Mouse (Mus musculus) forebrain, embryonic 10.5 days (tissue): ENCODE results near the gene Mical1. TPM values are rescaled to one million over a fixed set of nuclear protein-coding genes. Genes with fewer than 3 reads are reported as not detected.
A peak's percentile ranks its signal among the peaks of the same experiment; 100 is the strongest.
"Not testable (repeated sequence)": the region's sequence is repeated elsewhere in the genome, so short reads cannot be mapped to it uniquely, and the experiment has no call there.

Experiments
- DNase-seq: peaks from one replicate; pipeline ENCODE4 v3.0.0-alpha.2; 2017; ENCODE audit warnings: low spot score; ENCODE audit errors: extremely low spot score
- H3K27ac ChIP-seq: fragments of 300-500 bp; sonication (generic); 2 replicates; pipeline ENCODE4 v1.5.1; 2016; ENCODE audit warnings: mild to moderate bottlenecking
- H3K27me3 ChIP-seq: fragments of 300-500 bp; sonication (generic); 2 replicates; pipeline ENCODE4 v1.6.1; 2016; ENCODE audit warnings: mild to moderate bottlenecking; ENCODE audit not compliant: poor library complexity, severe bottlenecking
- H3K36me3 ChIP-seq: fragments of 300-500 bp; sonication (generic); replicated peaks from 2 replicates; pipeline ENCODE4 v1.6.1; 2016; ENCODE audit warnings: mild to moderate bottlenecking, moderate library complexity
- H3K4me1 ChIP-seq: fragments of 300-500 bp; sonication (generic); 2 replicates; pipeline ENCODE4 v1.6.1; 2016
- H3K4me3 ChIP-seq: fragments of 300-500 bp; sonication (generic); 2 replicates; pipeline ENCODE4 v1.5.1; 2016; ENCODE audit warnings: mild to moderate bottlenecking, moderate library complexity
- H3K9me3 ChIP-seq: fragments of 300-500 bp; sonication (generic); 2 replicates; pipeline ENCODE4 v1.6.1; 2016; ENCODE audit warnings: mild to moderate bottlenecking, moderate library complexity
- WGBS: fragments of 180-500 bp; shearing (Covaris S2); methylation state at CpG from one replicate; pipeline ENCODE4 v1.1.7; 2016; 5-methylcytosine and 5-hydroxymethylcytosine counted together
- polyA plus RNA-seq: library from polyadenylated mRNA; unstranded; fragments of >200 nt; fragmentation: Nextera tagmentation; extraction: Ambion mirVana; gene quantifications from 2 replicates; pipeline ENCODE4 v1.2.1, GENCODE M21; 2016

Mical1 gene
- polyA plus RNA-seq, 1 experiment from 2014 or later, result 48.3 TPM

DNA sequence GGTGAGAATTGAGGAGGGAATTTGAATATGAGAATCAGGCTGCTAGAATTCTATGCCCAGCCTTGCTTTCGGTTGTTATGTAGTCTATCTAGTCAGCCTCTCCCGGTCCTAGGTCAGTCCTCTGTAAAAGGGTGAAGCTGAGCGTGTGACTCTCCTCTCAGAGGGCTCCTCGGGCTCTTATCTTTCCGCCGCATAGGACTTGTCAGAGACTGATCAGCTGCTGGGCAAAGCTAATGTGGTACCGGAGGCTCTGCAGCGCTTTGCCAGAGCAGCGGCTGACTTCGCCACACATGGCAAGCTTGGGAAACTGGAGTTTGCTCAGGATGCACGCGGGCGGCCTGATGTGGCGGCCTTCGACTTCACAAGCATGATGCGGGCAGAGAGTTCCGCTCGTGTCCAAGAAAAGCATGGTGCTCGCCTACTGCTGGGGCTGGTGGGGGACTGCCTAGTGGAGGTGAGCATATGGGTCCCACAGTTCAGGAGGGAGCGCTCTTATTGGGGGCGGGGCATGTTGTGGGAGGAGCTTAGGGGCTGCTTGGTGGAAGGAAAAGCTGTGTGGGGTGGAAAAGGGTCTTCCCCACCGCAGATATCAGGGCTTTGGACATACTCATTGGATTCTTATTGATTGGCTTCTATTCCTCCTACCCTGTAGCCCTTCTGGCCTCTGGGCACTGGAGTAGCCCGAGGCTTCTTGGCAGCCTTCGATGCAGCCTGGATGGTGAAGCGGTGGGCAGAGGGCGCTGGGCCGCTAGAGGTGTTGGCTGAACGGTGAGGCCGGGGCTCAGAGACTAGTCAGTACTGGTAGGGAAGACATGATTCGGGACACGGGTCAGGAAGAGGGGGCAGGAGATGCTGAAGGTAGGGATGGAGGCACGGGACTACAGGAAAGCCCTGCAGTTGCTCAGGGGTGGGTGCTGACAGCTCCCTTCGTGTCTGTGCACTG lies 5.1 kb downstream of the Mical1 start:
- peaks cover 82% of the 10 kb centered on the region for H3K36me3 ChIP-seq
- no peaks in the 10 kb centered on the region for H3K27me3 ChIP-seq
- no peak overlapping the region for H3K27ac ChIP-seq
- no peak for DNase-seq
- 74% methylated on average over 33 of the region's 33 CpGs for WGBS
- peaks cover 29% of the 10 kb centered on the region for H3K4me1 ChIP-seq
- no peak overlapping the region for H3K4me3 ChIP-seq
- no peaks in the 10 kb centered on the region for H3K9me3 ChIP-seq

GRCm38 (mm10) chr10:41482446-41482845 lies 6.3 kb downstream of the Mical1 start:
- Histone ChIP-seq H3K9me3 (no peaks in the 10 kb centered on the region), H3K27ac (no peak overlapping the region), H3K4me3 (no peak overlapping the region), H3K36me3 (peaks cover 94% of the 10 kb centered on the region), H3K27me3 (no peaks in the 10 kb centered on the region), H3K4me1 (peaks cover 29% of the 10 kb centered on the region)
- no peak for DNase-seq
- 87% methylated on average over 7 of the region's 7 CpGs for WGBS

GRCm38 (mm10) chr10:41485778-41486177 lies 9.7 kb downstream of the Mical1 start:
- Histone ChIP-seq H3K27me3 (no peaks in the 10 kb centered on the region), H3K4me1 (peaks cover 49% of the 10 kb centered on the region), H3K36me3 (peaks cover 81% of the 10 kb centered on the region), H3K9me3 (no peaks in the 10 kb centered on the region), H3K27ac (no peak overlapping the region), H3K4me3 (no peak overlapping the region)
- WGBS, result 94% methylated on average over 16 of the region's 16 CpGs
- no peak for DNase-seq

- H3K36me3 ChIP-seq, result peaks cover 72% of the 10 kb centered on the region
- no peaks in the 10 kb centered on the region for H3K9me3 ChIP-seq
- DNase-seq, result no peak
- H3K4me3 ChIP-seq, result no peak overlapping the region
- H3K27ac ChIP-seq, result no peak overlapping the region
- H3K27me3 ChIP-seq, result no peaks in the 10 kb centered on the region
- WGBS, result 88% methylated on average over 14 of the region's 14 CpGs
- H3K4me1 ChIP-seq, result peaks cover 46% of the 10 kb centered on the region
Observed at GRCm38 (mm10) chr10:41486506-41487170, 10.5 kb downstream of the Mical1 start.

DNA sequence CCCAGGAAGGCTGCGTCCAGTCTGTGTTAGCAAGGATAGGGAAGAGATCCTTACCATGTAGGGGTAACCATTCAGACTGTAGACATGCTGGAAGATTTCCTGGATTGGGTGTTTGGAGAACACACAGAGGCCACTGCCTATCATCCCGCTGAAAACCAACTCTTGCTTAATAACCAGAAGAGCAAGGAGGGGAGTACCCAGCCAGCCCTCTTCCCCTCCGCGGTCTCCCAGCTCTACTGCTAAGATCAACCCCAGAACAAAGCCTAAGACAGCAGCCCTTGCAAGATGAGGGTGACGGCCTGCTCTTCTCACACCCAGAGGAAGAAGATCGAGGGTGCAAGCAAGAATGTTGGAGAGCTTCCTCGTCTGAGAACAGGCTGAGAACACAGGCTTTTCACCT lies 12.8 kb downstream of the Mical1 start:
- no peaks in the 10 kb centered on the region for H3K27me3 ChIP-seq
- H3K4me3 ChIP-seq, result peak overlapping the region; percentile 73
- peak overlapping the region; percentile 92; the same call in 1 of the 2 replicates for H3K27ac ChIP-seq
- peaks cover 46% of the 10 kb centered on the region for H3K4me1 ChIP-seq
- WGBS, result 66% methylated on average over 7 of the region's 7 CpGs
- H3K9me3 ChIP-seq, result no peaks in the 10 kb centered on the region
- H3K36me3 ChIP-seq, result peaks cover 50% of the 10 kb centered on the region
- DNase-seq, result no peak

DNA sequence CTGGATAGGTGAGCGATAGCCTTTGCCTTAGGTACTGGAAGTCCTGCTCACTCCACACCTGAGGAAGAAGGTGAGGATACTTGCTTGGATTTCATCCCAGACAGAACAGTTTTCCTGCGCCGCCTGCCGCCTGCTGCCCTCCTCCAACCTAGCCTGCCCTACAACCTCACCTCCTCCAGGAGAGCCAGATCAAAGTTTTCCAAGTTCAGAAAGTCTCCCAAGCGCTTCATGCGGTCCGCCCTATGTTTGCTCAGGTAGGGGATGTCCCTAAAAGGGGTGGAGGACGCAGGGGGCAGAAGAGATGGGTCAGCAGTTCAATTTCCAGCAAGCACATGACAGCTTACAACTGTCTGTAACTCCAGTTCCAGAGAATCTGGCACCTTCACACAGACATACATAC lies 13.2 kb downstream of the Mical1 start:
- Histone ChIP-seq H3K4me1 (peaks cover 46% of the 10 kb centered on the region), H3K9me3 (no peaks in the 10 kb centered on the region), H3K36me3 (peaks cover 46% of the 10 kb centered on the region), H3K4me3 (peak overlapping the region; percentile 73), H3K27me3 (no peaks in the 10 kb centered on the region), H3K27ac (peak overlapping the region; percentile 92)
- DNase-seq, result no peak
- WGBS, result 46% methylated on average over 8 of the region's 8 CpGs

GRCm38 (mm10) chr10:41489708-41490517 lies 13.8 kb downstream of the Mical1 start, which contains the start of the genes Smpd2 and Ppil6:
Gene Smpd2, minus strand, starts transcription at chr10:41490369.
Gene Ppil6, plus strand, starts transcription at chr10:41490439.
- H3K4me1 ChIP-seq, result peaks cover 46% of the 10 kb centered on the region
- H3K36me3 ChIP-seq, result peaks cover 40% of the 10 kb centered on the region
- H3K27ac ChIP-seq, result peak within 1 kb of the TSS; percentile 92
- no peaks in the 10 kb centered on the region for H3K27me3 ChIP-seq
- under 1% methylated on average over 50 of the region's 50 CpGs for WGBS
- H3K4me3 ChIP-seq, result peak within 1 kb of the TSS; percentile 73
- peak; percentile 98 for DNase-seq
- H3K9me3 ChIP-seq, result no peaks in the 10 kb centered on the region

DNA sequence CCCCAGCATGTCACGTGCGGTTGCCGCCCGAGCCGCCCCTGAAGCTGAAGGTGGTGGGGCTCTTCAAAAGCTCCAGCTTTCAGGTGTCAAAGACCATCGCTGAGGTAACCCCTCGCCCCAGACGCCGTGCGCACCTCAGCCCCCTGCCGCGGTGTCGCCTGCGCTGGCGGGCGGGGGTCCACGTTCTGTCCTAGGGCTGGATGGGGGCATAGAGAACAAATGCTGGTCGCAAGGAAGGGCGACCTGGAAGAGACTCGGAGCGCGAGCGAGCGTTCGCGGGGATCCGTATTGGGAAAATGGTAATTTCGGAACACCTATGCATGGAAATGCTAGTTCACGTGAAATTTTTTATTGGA lies 14.4 kb downstream of the Mical1 start:
- Histone ChIP-seq H3K27ac (peak overlapping the region; percentile 92), H3K27me3 (no peaks in the 10 kb centered on the region), H3K4me3 (peak overlapping the region; percentile 73), H3K4me1 (peaks cover 46% of the 10 kb centered on the region), H3K9me3 (no peaks in the 10 kb centered on the region), H3K36me3 (peaks cover 34% of the 10 kb centered on the region)
- no peak for DNase-seq
- under 1% methylated on average over 29 of the region's 29 CpGs for WGBS

- 68% methylated on average over 4 of the region's 4 CpGs for WGBS
Observed at GRCm38 (mm10) chr10:41491111-41491510, 15.0 kb downstream of the Mical1 start.

GRCm38 (mm10) chr10:41500941-41501340 lies 24.8 kb downstream of the Mical1 start:
- Histone ChIP-seq H3K27me3 (no peaks in the 10 kb centered on the region), H3K9me3 (no peaks in the 10 kb centered on the region), H3K36me3 (no peaks in the 10 kb centered on the region), H3K4me1 (no peaks in the 10 kb centered on the region), H3K27ac (no peak overlapping the region), H3K4me3 (no peak overlapping the region)
- 69% methylated on average over 4 of the region's 4 CpGs for WGBS
- DNase-seq, result no peak

More at GRCm38 (mm10) chr10:41491111-41491510, 15.0 kb downstream of the Mical1 start:
- Histone ChIP-seq H3K4me3 (peak overlapping the region; percentile 73), H3K9me3 (no peaks in the 10 kb centered on the region), H3K27me3 (no peaks in the 10 kb centered on the region), H3K4me1 (peaks cover 46% of the 10 kb centered on the region), H3K36me3 (peaks cover 28% of the 10 kb centered on the region), H3K27ac (no peak overlapping the region)
- DNase-seq, result no peak

- DNase-seq, result no peak
- 100% methylated on average over 1 of the region's 1 CpGs for WGBS
- H3K4me1 ChIP-seq, result no peaks in the 10 kb centered on the region
Observed at GRCm38 (mm10) chr10:41504996-41505395, 28.9 kb downstream of the Mical1 start.

GRCm38 (mm10) chr10:41505446-41505845 lies 29.3 kb downstream of the Mical1 start:
- 3% methylated on average over 3 of the region's 3 CpGs for WGBS
- H3K36me3 ChIP-seq, H3K27ac ChIP-seq, H3K27me3 ChIP-seq, H3K4me3 ChIP-seq, H3K9me3 ChIP-seq, H3K4me1 ChIP-seq: not testable (repeated sequence)
- peak; percentile 56 for DNase-seq

More at GRCm38 (mm10) chr10:41504996-41505395, 28.9 kb downstream of the Mical1 start:
- H3K27me3 ChIP-seq, result no peaks in the 10 kb centered on the region
- H3K4me3 ChIP-seq, result no peak overlapping the region
- H3K27ac ChIP-seq, result no peak overlapping the region
- no peaks in the 10 kb centered on the region for H3K36me3 ChIP-seq
- no peaks in the 10 kb centered on the region for H3K9me3 ChIP-seq
